Mouse (Mus musculus) gastrocnemius, postnatal 4 days (tissue): ENCODE data around the gene Eci3. TPM values are rescaled to one million over a fixed set of nuclear protein-coding genes. Genes with fewer than 3 reads are reported as not detected.

Experiments used
- DNase-seq, 2 experiments: peaks; one replicate each; pipeline ENCODE4 v3.0.0; 2021 to 2022; ENCODE audit warnings: low spot score in 2 of 2, mixed read lengths in 2 of 2
- total RNA-seq, 2 experiments: library from RNA; stranded (reverse); gene quantifications; 2 replicates each; pipeline ENCODE4 v1.2.3; 2021

The Eci3 gene
- total RNA-seq, 2 experiments from 2014 or later, result 0.76 to 1.7 TPM

DNA sequence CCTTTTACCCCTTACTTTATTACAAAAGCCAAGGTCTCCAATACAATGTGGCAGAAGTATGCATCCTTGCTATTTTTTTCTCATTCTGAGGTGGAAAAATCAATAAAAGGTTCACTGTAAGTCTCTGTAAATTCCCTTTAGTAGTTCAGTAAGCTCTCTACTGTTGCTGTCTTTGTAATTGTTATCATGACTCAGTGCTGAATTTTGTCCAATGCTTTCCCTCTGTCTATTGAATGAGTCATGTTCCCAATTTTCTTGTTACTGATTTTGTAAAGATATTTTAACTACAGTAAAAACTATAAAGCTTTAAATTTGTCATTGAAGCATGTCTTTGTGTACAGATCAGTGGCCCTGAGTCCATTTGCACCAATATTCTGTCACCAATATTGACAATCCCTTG, 21.2 kb downstream of the Eci3 start:
- DNase-seq, result no peak

GRCm38 (mm10) chr13:34934931-34935644, 28.5 kb downstream of the Eci3 start:
- DNase-seq, result no peak

GRCm38 (mm10) chr13:34924210-34924609, 39.4 kb downstream of the Eci3 start, which contains the start of the genes Fam217a and 4933417A18Rik:
Gene Fam217a, minus strand, starts transcription at chr13:34924310.
Gene 4933417A18Rik, plus strand, starts transcription at chr13:34924409.
- no peak for DNase-seq

GRCm38 (mm10) chr13:34916520-34917167, 47.0 kb downstream of the Eci3 start:
- DNase-seq, result no peak

DNA sequence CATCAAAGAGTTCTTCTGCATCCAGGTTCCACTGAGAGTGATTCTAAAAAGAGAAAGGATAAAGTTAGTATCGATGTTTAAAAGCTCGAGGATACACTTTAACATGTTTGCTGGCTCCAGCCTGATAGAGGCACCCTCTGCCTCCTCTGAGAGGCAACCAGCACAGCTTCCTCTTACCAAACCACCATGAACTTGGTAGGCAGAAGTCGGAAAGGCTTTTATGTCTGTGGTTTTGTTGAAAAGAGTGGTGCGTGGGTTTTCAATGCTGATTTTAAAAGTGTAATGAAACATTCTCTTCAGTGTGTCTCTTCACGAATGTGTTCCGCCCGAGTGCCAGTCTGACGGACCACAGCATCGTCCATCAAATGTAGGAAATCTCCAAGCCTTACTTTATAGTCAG, 49.0 kb downstream of the Eci3 start:
- no peak for DNase-seq

Other genes starting within 250 kb of the Eci3 start
- not detected for gene Fam50b, start 229.0 kb downstream of the Eci3 start, total RNA-seq
- 10 to 100 TPM; 46.9 to 64.7 TPM for gene Prpf4b, start 88.5 kb downstream of the Eci3 start, total RNA-seq
- gene Fam217a, start 39.5 kb downstream of the Eci3 start, total RNA-seq, result under 1 TPM; 0.18 to 0.39 TPM
- gene 4933417A18Rik, start 39.4 kb downstream of the Eci3 start, total RNA-seq, result not detected
- 100 to 1,000 TPM; 150 to 151 TPM for gene Eci2, start 63.3 kb upstream of the Eci3 start, total RNA-seq